Mouse (Mus musculus) embryo, embryonic 10.5 days (tissue): Measurements from ENCODE around the gene Mycbp2.

Source experiments
- DNase-seq: peaks from one replicate; pipeline ENCODE4 v3.0.0-alpha.2; 2015; ENCODE audit warnings: low spot score

Mycbp2 gene

DNA sequence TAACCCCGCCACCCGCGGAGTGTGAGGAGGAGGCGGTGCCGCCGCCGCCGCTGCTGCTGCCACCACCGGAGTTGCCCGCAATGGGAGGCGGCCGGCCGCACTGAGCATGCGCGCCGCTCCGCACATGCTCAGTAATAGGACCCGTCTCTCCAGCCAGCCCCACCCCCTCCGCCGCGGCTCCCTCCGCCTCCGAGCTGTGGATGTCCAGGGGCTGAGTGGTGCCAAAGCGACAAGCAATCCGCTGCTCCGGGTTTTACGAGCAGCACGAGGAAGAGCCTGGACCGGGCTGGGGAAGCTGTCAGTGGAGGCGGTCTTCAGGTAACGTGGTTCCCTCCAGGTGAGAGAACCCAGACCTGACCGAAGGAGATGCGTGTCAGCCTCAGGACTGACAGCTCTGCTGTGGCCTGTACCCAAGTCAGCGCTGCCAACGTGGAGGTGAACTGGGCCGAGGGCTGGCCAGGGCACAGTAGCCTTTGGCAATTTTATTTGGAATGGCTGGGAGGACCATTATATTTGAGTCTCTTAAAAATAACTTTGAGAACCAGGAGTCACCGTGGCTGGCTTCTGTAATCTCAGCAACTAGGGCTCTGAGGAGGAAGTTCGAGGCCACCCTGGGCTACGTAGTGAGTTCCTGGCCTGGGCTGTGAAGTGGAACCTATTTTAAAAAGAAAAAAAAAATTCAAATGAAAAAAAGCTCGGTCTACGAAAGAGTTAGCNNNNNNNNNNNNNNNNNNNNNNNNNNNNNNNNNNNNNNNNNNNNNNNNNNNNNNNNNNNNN, at the start of gene Mycbp2:
Gene Mycbp2 (minus strand): TSS at position 86 of the 777 bp plus-strand sequence.
- peak; percentile 96 for DNase-seq

- DNase-seq = no peak
Measured at GRCm38 (mm10) chr14:103392391-103392790, 45.8 kb upstream of the Mycbp2 start.

DNA sequence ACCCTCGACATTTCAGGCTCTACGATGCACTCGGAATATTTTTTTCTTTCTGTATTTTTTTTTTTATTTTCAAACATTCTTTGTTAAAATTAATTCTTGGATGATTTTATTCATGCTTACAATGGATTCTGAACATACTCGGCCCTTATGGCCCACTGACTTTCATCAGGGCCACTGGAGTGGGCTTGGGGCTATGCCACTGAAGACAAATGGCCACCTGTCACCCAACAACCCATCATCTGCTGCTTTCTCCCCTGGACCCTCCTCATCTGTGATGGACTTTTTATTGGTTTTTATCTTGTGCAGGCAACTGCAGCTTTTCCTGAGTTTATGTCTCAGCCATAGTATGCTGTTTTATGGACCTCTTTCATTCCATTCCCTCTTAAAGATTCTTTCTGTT, 40.8 kb upstream of the Mycbp2 start:
- no peak for DNase-seq

GRCm38 (mm10) chr14:103386871-103387270, 40.3 kb upstream of the Mycbp2 start:
- no peak for DNase-seq

DNA sequence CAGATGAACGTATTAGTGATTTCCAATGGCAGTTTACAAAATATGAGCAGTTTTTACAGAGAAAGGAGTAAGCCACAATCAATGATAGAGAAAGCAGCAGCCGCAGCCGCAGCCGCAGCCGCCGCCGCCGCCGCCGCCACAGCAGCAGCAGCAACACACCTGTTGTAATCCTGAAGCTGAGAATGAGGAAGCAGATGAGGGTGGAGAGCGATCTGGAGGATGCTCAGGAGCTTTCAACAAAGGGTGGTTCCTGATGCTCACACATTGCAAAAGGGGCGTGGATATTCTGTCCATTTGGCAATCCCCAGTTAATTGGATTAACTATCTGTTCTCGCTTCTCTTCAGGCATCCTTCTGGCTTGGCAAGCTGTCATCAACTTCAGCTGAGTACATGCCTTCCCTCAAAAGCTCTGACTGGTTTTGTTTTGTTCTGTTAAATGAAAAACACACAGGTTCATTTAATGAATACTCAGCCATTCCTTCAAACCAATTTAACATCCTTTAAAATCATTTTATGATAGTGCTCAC, 38.5 kb upstream of the Mycbp2 start:
- no peak for DNase-seq

DNA sequence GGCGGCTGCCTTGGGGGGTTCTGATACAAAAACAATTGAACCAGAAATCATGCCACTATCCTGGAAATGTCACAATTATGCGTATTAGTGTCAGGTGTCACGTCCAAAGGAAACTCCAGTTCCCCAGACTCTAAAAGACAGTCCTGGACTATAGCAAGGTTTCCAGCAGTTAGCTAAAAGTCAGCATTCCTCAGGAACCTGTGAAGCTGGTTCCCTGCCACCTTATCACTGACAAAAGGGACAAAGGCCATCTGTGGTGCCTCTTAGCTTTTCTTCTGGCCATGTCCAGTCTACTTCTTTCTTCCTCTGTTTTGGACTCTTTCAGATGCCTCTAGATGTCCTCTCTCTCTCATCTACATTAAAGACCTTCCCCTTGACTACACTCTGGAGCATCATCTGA, 32.1 kb upstream of the Mycbp2 start:
- DNase-seq = no peak

DNA sequence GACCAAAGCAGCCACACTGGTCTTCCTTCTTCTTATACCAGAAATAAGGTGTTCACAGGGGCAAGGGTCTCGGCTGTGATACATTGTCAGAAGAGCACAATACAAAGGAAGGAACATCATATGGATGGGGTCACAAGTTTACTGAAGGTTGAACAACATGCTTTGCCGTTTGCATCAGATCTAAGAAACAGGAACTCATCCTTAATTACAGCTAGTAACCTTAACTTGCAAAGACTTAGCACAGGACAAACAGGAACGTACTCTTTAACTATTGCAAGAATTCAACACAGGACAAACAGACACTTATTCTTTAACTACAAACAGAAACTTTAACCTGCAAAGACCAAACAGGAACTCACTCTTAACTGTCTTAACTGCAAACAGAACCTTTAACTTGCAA, 30.2 kb upstream of the Mycbp2 start:
- no peak for DNase-seq

- no peak for DNase-seq
Measured at GRCm38 (mm10) chr14:103375523-103375922, 28.9 kb upstream of the Mycbp2 start.

GRCm38 (mm10) chr14:103363199-103363598, 16.6 kb upstream of the Mycbp2 start:
- DNase-seq = no peak

DNA sequence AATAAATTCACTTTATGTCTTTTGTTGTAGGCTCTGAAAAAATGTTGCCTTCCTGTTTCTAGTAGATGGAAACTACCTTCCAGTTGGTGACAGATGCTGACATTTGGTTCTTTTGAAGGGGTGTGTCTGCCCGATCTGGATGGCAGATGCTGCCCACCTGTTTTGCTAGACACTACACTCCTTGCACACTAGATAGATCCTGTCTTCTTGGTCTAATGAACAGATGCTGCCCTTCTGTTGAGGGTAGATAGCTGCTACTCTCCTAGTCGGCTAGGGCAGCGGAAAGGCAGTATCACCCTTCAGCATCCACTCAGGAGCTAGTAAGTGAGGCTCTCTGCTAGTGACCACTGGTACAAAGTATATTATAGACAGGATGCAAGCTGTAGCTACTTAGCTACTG, 9.5 kb upstream of the Mycbp2 start:
- DNase-seq = no peak

DNA sequence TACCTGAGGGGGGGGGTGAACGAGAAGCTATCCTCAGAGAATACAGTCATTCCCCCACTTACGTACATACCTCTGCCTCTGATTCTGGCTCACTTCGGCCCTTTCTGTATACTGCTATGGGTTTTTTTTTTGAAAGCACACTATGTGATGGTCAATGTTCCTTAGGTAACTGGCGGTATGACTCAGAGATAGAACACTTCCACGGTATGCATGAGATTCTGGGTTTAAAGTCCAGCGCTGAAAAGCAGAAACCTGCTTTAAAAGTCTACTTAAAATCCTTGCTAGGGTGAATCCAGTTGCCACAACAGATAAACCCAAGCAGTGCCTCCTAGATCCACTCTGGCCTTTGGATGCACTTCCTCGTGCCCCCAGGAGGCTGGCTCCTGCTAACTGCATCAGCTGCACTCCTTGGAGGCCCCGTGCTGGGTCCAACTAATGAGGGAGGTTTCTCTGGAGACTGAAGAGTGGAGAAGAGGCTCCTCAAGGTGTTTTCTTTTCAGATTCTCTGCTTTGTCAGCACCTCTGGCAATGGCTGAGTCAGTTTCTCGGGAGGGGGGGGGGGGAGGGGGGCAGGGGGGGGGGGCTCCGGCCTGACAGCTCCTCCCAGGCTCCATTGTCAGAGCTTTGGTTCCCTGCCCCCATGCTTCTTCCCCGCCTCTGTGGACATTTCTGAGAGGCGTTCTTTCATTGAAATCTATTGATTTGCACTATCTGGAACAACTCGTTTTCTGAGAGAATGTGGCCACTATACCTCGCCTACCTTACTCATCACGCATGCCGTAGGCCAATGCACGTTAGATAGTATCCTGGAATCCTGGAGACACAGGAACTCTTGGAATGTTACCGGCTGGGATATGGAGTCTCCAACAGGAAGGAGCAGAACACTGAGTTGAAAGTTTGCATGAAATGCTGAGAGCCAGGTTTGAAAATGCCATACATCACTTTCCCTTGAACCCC, 8.1 kb upstream of the Mycbp2 start:
- peak; percentile 30 for DNase-seq

DNA sequence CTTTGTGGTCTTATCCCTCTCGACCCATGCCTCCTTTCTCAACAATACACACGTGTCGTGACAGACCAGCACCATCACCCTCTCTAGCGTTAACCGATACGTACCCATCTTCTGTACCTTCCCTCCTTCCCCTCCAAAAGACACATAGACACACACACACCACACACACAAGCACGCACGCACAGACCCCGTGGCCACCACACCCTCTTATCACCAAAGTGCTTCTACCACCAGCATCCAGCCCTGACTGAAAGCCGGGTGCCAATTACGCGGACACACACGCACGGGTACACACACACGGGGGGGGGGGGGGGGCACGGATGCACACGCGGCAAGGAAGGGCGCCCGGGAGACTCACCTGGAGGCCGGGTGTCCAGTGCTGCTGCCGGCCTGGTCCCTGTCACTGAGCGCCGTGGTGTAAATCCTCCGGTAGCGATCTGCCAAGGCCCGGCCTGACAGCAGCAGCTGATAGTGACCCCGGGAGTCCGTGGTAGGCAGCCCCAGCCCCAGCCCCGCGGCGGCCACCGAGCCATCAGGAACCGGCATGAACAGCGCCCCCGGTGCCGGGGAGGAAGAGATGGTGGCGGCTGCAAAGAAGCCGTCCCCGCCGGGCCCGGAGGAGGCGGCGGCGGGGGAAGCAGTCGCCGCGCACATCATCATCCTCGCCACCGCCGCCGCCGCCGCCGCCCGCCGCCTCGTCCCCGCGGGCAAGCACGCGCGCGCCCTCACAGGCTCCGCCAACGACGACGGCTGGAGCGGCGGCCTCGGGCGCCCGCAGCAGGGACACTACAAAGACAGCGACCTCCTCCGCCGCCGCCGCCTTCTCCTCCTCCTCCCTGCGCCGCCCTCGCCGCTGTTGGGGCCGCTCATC, 521 bp downstream of the Mycbp2 start:
- no peak for DNase-seq

GRCm38 (mm10) chr14:103345486-103345857, 1.1 kb downstream of the Mycbp2 start:
- DNase-seq = peak; percentile 57

DNA sequence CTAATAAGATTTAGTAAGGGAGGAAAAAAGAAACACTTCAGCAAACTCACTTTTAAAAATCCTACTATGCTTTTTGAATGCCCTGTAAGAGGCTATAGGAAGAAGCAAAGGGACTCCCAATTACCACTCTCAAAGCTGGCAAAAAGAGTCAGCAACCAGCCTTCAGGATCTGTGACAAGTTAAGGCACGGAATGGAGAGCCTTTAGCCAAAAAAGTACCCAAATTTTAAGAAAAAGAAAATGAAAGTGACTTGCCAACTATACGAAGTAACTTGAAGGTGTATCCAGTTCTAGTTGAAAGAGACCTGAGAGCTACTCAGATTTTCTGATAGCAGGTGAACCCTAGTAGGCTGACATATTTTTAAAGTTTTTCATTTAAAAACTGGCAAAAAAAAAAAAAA, 1.6 kb downstream of the Mycbp2 start:
- no peak for DNase-seq

GRCm38 (mm10) chr14:103343791-103344190, 2.8 kb downstream of the Mycbp2 start:
- no peak for DNase-seq

DNA sequence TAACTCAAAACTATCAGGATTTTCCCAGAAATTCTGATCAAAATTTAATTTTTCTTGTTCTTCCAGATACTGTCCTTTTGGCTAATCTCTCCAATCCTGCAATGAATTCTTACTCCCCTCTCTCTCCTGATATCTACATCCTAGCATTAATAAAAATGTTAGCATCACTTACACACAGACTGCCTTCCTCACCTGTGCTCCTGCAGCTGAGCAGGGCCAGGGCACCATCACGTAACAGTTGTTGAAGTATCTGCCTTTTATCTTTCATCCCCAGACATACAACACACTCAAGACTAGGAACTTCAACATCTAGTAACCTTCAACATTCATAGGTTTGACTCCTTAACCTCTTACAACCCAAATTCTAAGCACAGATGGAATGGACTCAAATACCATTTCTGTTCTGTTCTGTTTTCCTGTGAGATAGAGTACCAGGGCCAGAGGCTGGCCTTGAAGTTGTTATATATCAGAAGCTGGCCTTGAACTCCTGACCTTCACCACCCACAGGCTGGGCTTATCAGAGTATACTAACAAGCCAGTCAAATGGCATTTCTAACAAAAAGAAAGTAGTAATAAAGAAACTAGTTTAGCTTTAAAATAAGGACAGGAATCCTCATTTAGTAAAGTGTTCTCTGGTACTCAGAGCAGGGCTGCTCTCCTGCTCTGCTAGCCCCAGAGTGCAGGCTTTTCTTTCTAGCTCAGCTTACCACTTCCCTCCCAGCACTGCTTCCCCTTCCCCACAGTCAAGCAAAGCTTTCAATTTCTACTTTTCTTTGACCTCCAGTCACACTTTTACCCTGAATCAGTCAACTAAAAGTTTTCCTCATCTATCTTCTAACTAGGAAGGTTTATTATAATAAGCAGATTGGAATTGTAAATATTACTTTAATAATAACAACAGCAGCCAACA, 5.0 kb downstream of the Mycbp2 start:
- DNase-seq = no peak

DNA sequence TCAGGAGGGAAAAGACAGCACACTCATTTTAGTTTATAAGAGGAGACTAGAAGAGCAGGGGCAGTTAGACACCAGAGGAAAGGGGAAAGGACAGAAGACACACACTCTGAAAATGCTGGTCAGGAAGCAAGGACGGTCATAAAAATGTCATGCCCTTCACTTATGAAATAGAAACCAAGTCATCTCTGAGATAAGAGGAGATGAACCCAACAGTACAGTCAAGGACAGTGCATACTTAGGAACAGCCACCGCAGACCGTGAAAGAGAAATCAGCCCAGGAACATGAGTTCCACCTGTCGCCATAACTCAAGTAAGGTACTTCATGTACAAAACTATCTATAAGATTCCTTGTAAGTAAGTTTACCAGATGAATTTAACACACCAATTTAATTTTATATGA, 33.7 kb downstream of the Mycbp2 start:
- DNase-seq = no peak

DNA sequence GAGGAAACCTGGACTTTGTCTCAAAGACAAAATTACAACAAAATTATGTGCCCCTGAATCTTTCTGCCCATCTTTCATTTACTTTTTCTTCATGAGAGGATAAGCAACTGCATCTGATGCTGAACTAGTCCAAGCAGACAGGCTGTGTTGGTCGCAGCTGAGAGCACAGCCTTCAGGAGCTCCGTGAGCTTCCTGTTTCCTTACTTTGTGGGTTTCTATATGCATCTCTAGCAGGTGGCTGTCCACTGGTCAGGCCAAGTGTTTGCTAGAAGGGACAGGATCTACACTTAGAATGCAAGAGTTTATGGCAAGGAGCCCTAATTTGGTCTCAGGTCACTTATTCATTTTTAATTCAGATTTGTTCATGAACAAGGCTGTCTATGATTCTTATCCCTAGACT, 50.4 kb downstream of the Mycbp2 start:
- DNase-seq = no peak

DNA sequence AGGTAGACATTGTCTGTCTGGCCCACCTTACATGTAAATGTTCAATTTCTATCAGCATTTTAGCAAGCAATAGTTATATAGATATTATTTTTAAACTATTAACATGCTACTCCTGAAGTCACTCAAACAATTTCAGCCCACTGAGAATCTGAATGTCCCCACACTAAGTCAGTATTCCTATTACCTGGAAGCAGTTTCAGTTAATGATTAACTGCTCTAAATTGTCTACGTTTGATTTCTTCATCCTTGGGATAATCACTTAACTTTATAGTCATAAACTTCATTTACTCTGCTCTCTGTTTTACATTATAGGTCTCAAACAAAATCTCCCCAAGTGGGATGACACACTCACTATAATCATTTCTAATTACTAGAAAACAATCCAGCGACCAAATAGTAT, 60.0 kb downstream of the Mycbp2 start:
- no peak for DNase-seq

GRCm38 (mm10) chr14:103276667-103277066, 69.9 kb downstream of the Mycbp2 start:
- DNase-seq = no peak

DNA sequence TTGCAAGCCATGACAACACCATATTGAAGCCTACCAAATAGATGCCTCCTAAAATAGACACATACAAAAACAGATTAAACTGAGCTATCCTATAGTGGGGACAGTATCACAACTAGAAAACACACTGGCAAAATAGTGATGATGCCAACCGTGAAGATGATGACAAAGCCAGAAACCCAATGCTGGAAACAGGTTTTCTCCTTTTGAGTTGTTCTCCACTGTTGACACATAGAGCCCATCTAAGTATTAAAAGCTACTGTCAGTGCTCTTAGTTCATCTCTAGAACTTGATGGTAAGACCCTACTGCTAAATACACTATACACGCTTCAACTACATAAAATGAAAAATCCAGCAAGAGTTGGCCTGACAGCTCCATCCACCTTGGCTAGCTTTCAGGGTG, 86.2 kb downstream of the Mycbp2 start:
- DNase-seq = no peak
